Mouse (Mus musculus) myocyte (in vitro differentiated cells): Measurements from ENCODE around the gene Glis3.

Experiments
- CEBPB ChIP-seq: IDR thresholded peaks from 2 replicates; pipeline ENCODE4 v1.6.1; 2011; ENCODE audit warnings: mild to moderate bottlenecking, moderate library complexity; ENCODE audit not compliant: poor library complexity, insufficient read depth, severe bottlenecking
- E2F4 ChIP-seq: IDR thresholded peaks from one replicate; pipeline ENCODE4 v1.6.1; 2011; ENCODE audit warnings: mild to moderate bottlenecking, control low read depth, moderate library complexity; ENCODE audit not compliant: insufficient read depth
- MAX ChIP-seq: IDR thresholded peaks from one replicate; pipeline ENCODE4 v1.6.1; 2011; ENCODE audit warnings: low read depth, mild to moderate bottlenecking, control low read depth
- MYOG ChIP-seq, 3 experiments: IDR thresholded peaks; one replicate each; pipeline ENCODE4 v1.6.1; 2011; ENCODE audit warnings: control low read depth in 2 of 3, low read depth in 2 of 3, mild to moderate bottlenecking in 2 of 3; ENCODE audit not compliant: insufficient read length in 2 of 3, control insufficient read depth in 1 of 3, insufficient read depth in 1 of 3
- POLR2A ChIP-seq: IDR thresholded peaks from one replicate; pipeline ENCODE4 v1.6.1; 2011; ENCODE audit warnings: low read depth, mild to moderate bottlenecking, control low read depth, moderate library complexity; ENCODE audit not compliant: insufficient read length
- POLR2AphosphoS2 ChIP-seq: IDR thresholded peaks from one replicate; pipeline ENCODE4 v1.6.1; 2011; ENCODE audit warnings: low read depth, control low read depth; ENCODE audit not compliant: insufficient read length
- REST ChIP-seq: IDR thresholded peaks from one replicate; pipeline ENCODE4 v1.6.1; 2011; ENCODE audit warnings: mild to moderate bottlenecking, control low read depth, moderate library complexity; ENCODE audit not compliant: insufficient read depth, insufficient read length
- SRF ChIP-seq: IDR thresholded peaks from one replicate; pipeline ENCODE4 v1.6.1; 2011; ENCODE audit warnings: low read depth; ENCODE audit not compliant: control insufficient read depth, insufficient read length
- TCF12 ChIP-seq: IDR thresholded peaks from one replicate; pipeline ENCODE4 v1.6.1; 2011; ENCODE audit warnings: mild to moderate bottlenecking, control low read depth; ENCODE audit not compliant: poor library complexity, insufficient read depth, severe bottlenecking
- TCF3 ChIP-seq: IDR thresholded peaks from one replicate; pipeline ENCODE4 v1.6.1; 2011; ENCODE audit warnings: low read depth, control low read depth; ENCODE audit not compliant: insufficient read length

DNA sequence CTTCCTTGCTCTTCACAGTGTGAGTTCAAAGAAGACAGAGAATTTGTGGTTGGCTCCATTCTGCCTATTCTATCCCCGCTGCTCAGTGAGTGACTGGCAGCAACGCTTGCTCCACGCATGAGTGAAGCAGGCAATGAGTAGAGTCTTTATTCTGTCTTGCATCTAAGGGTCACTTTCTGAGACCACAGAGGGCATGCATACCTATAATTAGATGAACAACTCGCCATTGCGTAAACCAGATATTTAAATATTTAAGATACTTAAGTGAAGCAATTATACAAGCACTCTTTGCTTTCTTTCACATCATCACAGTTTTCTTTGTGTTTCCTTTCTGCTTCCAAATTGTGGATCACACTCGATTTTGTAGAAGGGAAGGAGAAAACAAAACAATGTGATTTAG, 163.4 kb downstream of the Glis3 start:
- TF ChIP-seq POLR2A: no peak
- no peak for TF ChIP-seq E2F4
- no peak for TF ChIP-seq MAX
- no peak for TF ChIP-seq POLR2AphosphoS2
- no peak for TF ChIP-seq CEBPB
- no peak for TF ChIP-seq TCF12
- no peak for TF ChIP-seq TCF3
- TF ChIP-seq SRF: no peak
- TF ChIP-seq MYOG (IDR thresholded peaks at IDR 0.05; ENCODE audit: control insufficient read depth in 1 of 3, insufficient read depth in 1 of 3, insufficient read length in 2 of 3, low read depth in 2 of 3): no peak
- no peak for TF ChIP-seq REST
